Mouse (Mus musculus): ENCODE measurements around the gene Capn11. TPM values are rescaled to one million over a fixed set of nuclear protein-coding genes. Genes with fewer than 3 reads are reported as not detected.

The Capn11 gene
- polyA plus RNA-seq, 1 experiment, result 28.4 TPM

- H3K36me3 ChIP-seq (ENCODE audit: control insufficient read depth, insufficient read depth, low read length), result no peaks in the 10 kb centered on the region
- no peak; the same call in 1 of the 2 replicates for TF ChIP-seq POLR2A (IDR thresholded peaks at IDR 0.05; ENCODE audit: control insufficient read depth, low read depth, low read length)
- no peak for TF ChIP-seq CTCF (IDR thresholded peaks at IDR 0.05; ENCODE audit: control insufficient read depth, insufficient read depth, insufficient replicate concordance, low read depth, low read length)
- no peaks in the 10 kb centered on the region for H3K27me3 ChIP-seq (ENCODE audit: control insufficient read depth, insufficient read depth, low read length)
- H3K27ac ChIP-seq (ENCODE audit: control insufficient read depth, insufficient read depth, low read depth, low read length), result peak overlapping the region; percentile 85
- H3K4me3 ChIP-seq (ENCODE audit: control insufficient read depth, low read depth, low read length), result peak overlapping the region; percentile 51
- H3K4me1 ChIP-seq (ENCODE audit: control insufficient read depth, insufficient read depth, low read length), result peaks cover 32% of the 10 kb centered on the region
Observed at GRCm38 (mm10) chr17:45592606-45593431, 66.3 kb downstream of the Capn11 start.

GRCm38 (mm10) chr17:45591701-45592605 is 67.2 kb downstream of the Capn11 start:
- H3K27me3 ChIP-seq (ENCODE audit: control insufficient read depth, insufficient read depth, low read length), result no peaks in the 10 kb centered on the region
- TF ChIP-seq POLR2A (IDR thresholded peaks at IDR 0.05; ENCODE audit: control insufficient read depth, low read depth, low read length) (no peak), CTCF (IDR thresholded peaks at IDR 0.05; ENCODE audit: control insufficient read depth, insufficient read depth, insufficient replicate concordance, low read depth, low read length) (no peak)
- H3K36me3 ChIP-seq (ENCODE audit: control insufficient read depth, insufficient read depth, low read length), result no peaks in the 10 kb centered on the region
- H3K4me1 ChIP-seq (ENCODE audit: control insufficient read depth, insufficient read depth, low read length), result peaks cover 30% of the 10 kb centered on the region
- H3K4me3 ChIP-seq (ENCODE audit: control insufficient read depth, low read depth, low read length), result peak overlapping the region; percentile 51
- H3K27ac ChIP-seq (ENCODE audit: control insufficient read depth, insufficient read depth, low read depth, low read length), result peak overlapping the region; percentile 85

GRCm38 (mm10) chr17:45590410-45590809 is 68.7 kb downstream of the Capn11 start:
- Histone ChIP-seq H3K4me1 (ENCODE audit: control insufficient read depth, insufficient read depth, low read length) (peaks cover 22% of the 10 kb centered on the region), H3K27ac (ENCODE audit: control insufficient read depth, insufficient read depth, low read depth, low read length) (no peak overlapping the region), H3K27me3 (ENCODE audit: control insufficient read depth, insufficient read depth, low read length) (no peaks in the 10 kb centered on the region), H3K36me3 (ENCODE audit: control insufficient read depth, insufficient read depth, low read length) (no peaks in the 10 kb centered on the region), H3K4me3 (ENCODE audit: control insufficient read depth, low read depth, low read length) (no peak overlapping the region)
- TF ChIP-seq CTCF (IDR thresholded peaks at IDR 0.05; ENCODE audit: control insufficient read depth, insufficient read depth, insufficient replicate concordance, low read depth, low read length) (no peak), POLR2A (IDR thresholded peaks at IDR 0.05; ENCODE audit: control insufficient read depth, low read depth, low read length) (no peak)

- no peak overlapping the region for H3K4me3 ChIP-seq (ENCODE audit: control insufficient read depth, low read depth, low read length)
- no peak overlapping the region for H3K27ac ChIP-seq (ENCODE audit: control insufficient read depth, insufficient read depth, low read depth, low read length)
- no peaks in the 10 kb centered on the region for H3K36me3 ChIP-seq (ENCODE audit: control insufficient read depth, insufficient read depth, low read length)
- peaks cover 23% of the 10 kb centered on the region for H3K4me1 ChIP-seq (ENCODE audit: control insufficient read depth, insufficient read depth, low read length)
- no peak for TF ChIP-seq POLR2A (IDR thresholded peaks at IDR 0.05; ENCODE audit: control insufficient read depth, low read depth, low read length)
- TF ChIP-seq CTCF (IDR thresholded peaks at IDR 0.05; ENCODE audit: control insufficient read depth, insufficient read depth, insufficient replicate concordance, low read depth, low read length), result no peak
- no peaks in the 10 kb centered on the region for H3K27me3 ChIP-seq (ENCODE audit: control insufficient read depth, insufficient read depth, low read length)
Observed at GRCm38 (mm10) chr17:45589844-45590243, 69.3 kb downstream of the Capn11 start.

- Histone ChIP-seq H3K27me3 (ENCODE audit: control insufficient read depth, insufficient read depth, low read length) (no peaks in the 10 kb centered on the region), H3K27ac (ENCODE audit: control insufficient read depth, insufficient read depth, low read depth, low read length) (no peak overlapping the region), H3K36me3 (ENCODE audit: control insufficient read depth, insufficient read depth, low read length) (no peaks in the 10 kb centered on the region), H3K4me3 (ENCODE audit: control insufficient read depth, low read depth, low read length) (no peak overlapping the region), H3K4me1 (ENCODE audit: control insufficient read depth, insufficient read depth, low read length) (peaks cover 29% of the 10 kb centered on the region)
- TF ChIP-seq CTCF (IDR thresholded peaks at IDR 0.05; ENCODE audit: control insufficient read depth, insufficient read depth, insufficient replicate concordance, low read depth, low read length) (no peak), POLR2A (IDR thresholded peaks at IDR 0.05; ENCODE audit: control insufficient read depth, low read depth, low read length) (no peak)
Observed at GRCm38 (mm10) chr17:45589236-45589635, 69.9 kb downstream of the Capn11 start.

GRCm38 (mm10) chr17:45588370-45588769 is 70.8 kb downstream of the Capn11 start:
- TF ChIP-seq CTCF (IDR thresholded peaks at IDR 0.05; ENCODE audit: control insufficient read depth, insufficient read depth, insufficient replicate concordance, low read depth, low read length), result no peak
- no peak for TF ChIP-seq POLR2A (IDR thresholded peaks at IDR 0.05; ENCODE audit: control insufficient read depth, low read depth, low read length)
- H3K36me3 ChIP-seq (ENCODE audit: control insufficient read depth, insufficient read depth, low read length), result no peaks in the 10 kb centered on the region
- no peaks in the 10 kb centered on the region for H3K27me3 ChIP-seq (ENCODE audit: control insufficient read depth, insufficient read depth, low read length)
- H3K4me1 ChIP-seq (ENCODE audit: control insufficient read depth, insufficient read depth, low read length), result peaks cover 29% of the 10 kb centered on the region
- no peak overlapping the region for H3K4me3 ChIP-seq (ENCODE audit: control insufficient read depth, low read depth, low read length)
- H3K27ac ChIP-seq (ENCODE audit: control insufficient read depth, insufficient read depth, low read depth, low read length), result no peak overlapping the region

GRCm38 (mm10) chr17:45586449-45586837 is 72.7 kb downstream of the Capn11 start:
- TF ChIP-seq POLR2A (IDR thresholded peaks at IDR 0.05; ENCODE audit: control insufficient read depth, low read depth, low read length) (no peak), CTCF (IDR thresholded peaks at IDR 0.05; ENCODE audit: control insufficient read depth, insufficient read depth, insufficient replicate concordance, low read depth, low read length) (peak; percentile 57; the same call in 1 of the 2 replicates)
- H3K4me3 ChIP-seq (ENCODE audit: control insufficient read depth, low read depth, low read length), result no peak overlapping the region

More at GRCm38 (mm10) chr17:45586449-45586837, 72.7 kb downstream of the Capn11 start:
- Histone ChIP-seq H3K27ac (ENCODE audit: control insufficient read depth, insufficient read depth, low read depth, low read length) (no peak overlapping the region), H3K36me3 (ENCODE audit: control insufficient read depth, insufficient read depth, low read length) (no peaks in the 10 kb centered on the region), H3K27me3 (ENCODE audit: control insufficient read depth, insufficient read depth, low read length) (no peaks in the 10 kb centered on the region), H3K4me1 (ENCODE audit: control insufficient read depth, insufficient read depth, low read length) (peaks cover 20% of the 10 kb centered on the region)
